Mouse (Mus musculus) erythroblast, embryonic 14.5 days (primary cell): Measurements from ENCODE around the gene Sumf2.

Experiments used
- GATA1 ChIP-seq: IDR thresholded peaks from 2 replicates; pipeline ENCODE4 v1.6.1; 2012; ENCODE audit warnings: low read length, inconsistent platforms, mixed read lengths
- TAL1 ChIP-seq: IDR thresholded peaks from 3 replicates; pipeline ENCODE4 v1.6.1; 2012; ENCODE audit warnings: low read length, inconsistent platforms, mixed read lengths

DNA sequence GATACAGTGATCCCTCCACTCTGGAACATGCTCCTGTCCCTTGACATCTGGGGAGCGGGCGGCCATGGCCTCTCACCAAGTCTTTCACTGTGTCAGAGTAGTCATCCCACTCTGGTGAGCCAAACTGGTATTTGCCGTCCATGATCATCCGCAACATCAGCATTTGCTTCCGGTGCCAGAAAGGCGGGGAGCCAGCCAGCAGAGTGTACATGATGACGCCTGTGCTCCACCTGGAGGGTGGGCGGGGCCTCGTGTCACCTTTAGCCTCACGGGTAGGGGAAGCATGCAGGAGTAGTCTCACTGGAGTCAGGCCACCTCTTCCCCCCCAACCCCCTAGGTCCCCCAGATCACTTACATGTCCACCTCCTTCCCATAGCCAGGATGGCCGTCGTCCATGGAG, 19.1 kb downstream of the Sumf2 start:
- TF ChIP-seq TAL1, result no peak
- TF ChIP-seq GATA1, result no peak
